Mouse (Mus musculus) intestine, embryonic 15.5 days (tissue): ENCODE data around the gene Rdm1. TPM values are rescaled to one million over a fixed set of nuclear protein-coding genes. Genes with fewer than 3 reads are reported as not detected.
A peak's percentile ranks its signal among the peaks of the same experiment; 100 is the strongest.
"Not testable (repeated sequence)": the region's sequence is repeated elsewhere in the genome, so short reads cannot be mapped to it uniquely, and the experiment has no call there.

Source experiments
- ATAC-seq: fragments of 200-750 bp; cut with Nextera tagmentation; 2 replicates; pipeline ENCODE4 v1.8.0; 2017; ENCODE audit warnings: moderate TSS enrichment, moderate library complexity
- H3K27ac ChIP-seq: fragments of 300-500 bp; sonication (generic); 2 replicates; pipeline ENCODE4 v1.5.1; 2015; ENCODE audit warnings: mild to moderate bottlenecking, inconsistent platforms
- H3K27me3 ChIP-seq: fragments of 300-500 bp; sonication (generic); replicated peaks from 2 replicates; pipeline ENCODE4 v1.6.1; 2015; ENCODE audit warnings: inconsistent platforms
- H3K36me3 ChIP-seq: fragments of 300-500 bp; sonication (generic); 2 replicates; pipeline ENCODE4 v1.6.1; 2015; ENCODE audit warnings: inconsistent platforms
- H3K4me1 ChIP-seq: fragments of 300-500 bp; sonication (generic); replicated peaks from 2 replicates; pipeline ENCODE4 v1.6.1; 2015; ENCODE audit warnings: inconsistent platforms
- H3K4me2 ChIP-seq: fragments of 300-500 bp; sonication (generic); replicated peaks from 2 replicates; pipeline ENCODE4 v1.6.1; 2015; ENCODE audit warnings: mild to moderate bottlenecking, inconsistent platforms
- H3K4me3 ChIP-seq: fragments of 300-500 bp; sonication (generic); replicated peaks from 2 replicates; pipeline ENCODE4 v1.5.1; 2015; ENCODE audit warnings: inconsistent platforms
- H3K9ac ChIP-seq: fragments of 300-500 bp; sonication (generic); 2 replicates; pipeline ENCODE4 v1.6.1; 2015; ENCODE audit warnings: inconsistent platforms
- H3K9me3 ChIP-seq: fragments of 300-500 bp; sonication (generic); 2 replicates; pipeline ENCODE4 v1.6.1; 2016; ENCODE audit warnings: inconsistent platforms
- WGBS: fragments of 180-500 bp; shearing (Covaris S2); methylation state at CpG from one replicate; pipeline ENCODE4 v1.1.7; 2015; 5-methylcytosine and 5-hydroxymethylcytosine counted together
- polyA plus RNA-seq: library from polyadenylated mRNA; unstranded; fragments of >200 nt; fragmentation: Nextera tagmentation; extraction: Ambion mirVana; gene quantifications from 2 replicates; pipeline ENCODE4 v1.2.1, GENCODE M21; 2015

The Rdm1 gene
- 34.5 and 35.8 TPM in 2 replicates for polyA plus RNA-seq

DNA sequence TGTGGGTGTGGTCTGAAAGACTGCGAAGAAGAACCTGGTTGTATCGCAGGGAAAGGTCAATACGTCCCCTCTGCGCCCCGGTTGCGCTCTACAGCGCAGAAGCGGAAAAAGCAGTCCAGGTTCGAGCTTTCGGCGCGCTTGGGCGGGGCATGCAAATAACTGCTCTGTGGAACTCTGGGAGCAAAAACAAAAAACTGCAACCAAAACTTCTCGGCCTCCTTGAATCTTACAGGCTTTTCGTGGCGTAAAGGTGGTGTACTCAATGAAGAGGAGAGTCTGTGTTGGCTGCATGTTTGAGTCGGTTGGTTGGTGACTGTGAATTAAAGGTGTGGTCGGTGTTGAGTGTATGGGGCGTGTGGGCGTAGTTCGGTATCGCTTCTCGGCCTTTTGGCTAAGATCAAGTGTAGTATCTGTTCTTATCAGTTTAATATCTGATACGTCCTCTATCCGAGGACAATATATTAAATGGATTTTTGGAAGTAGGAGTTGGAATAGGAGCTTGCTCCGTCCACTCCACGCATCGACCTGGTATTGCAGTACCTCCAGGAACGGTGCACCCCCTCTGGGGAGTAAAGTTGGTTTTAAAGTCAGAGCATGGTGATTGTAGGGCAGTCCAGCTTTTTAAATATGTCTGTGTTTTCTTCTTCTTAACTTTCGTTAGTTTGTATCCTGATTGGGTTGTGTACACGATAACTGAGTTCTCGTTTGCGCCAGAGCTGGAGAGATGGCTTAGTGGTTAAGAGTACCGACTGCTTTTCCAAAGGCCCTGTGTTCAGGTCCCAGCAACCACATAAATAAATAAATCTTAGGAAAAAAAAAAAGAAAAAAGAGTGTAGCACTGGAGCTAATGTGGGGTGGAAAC is at the start of gene Rdm1:
Gene Rdm1, plus strand, starts transcription at position 201 of the 862 bp plus-strand sequence.
- Histone ChIP-seq H3K36me3 (no peaks in the 10 kb centered on the region), H3K4me1 (no peaks in the 10 kb centered on the region), H3K9me3 (no peaks in the 10 kb centered on the region), H3K4me3 (peak within 1 kb of the TSS; percentile 50), H3K27me3 (no peaks in the 10 kb centered on the region), H3K27ac (peak within 1 kb of the TSS; percentile 99), H3K4me2 (peak within 1 kb of the TSS; percentile 84), H3K9ac (peak within 1 kb of the TSS; percentile 65)
- ATAC-seq = peak; percentile 94
- under 1% methylated on average over 34 of the region's 34 CpGs for WGBS

DNA sequence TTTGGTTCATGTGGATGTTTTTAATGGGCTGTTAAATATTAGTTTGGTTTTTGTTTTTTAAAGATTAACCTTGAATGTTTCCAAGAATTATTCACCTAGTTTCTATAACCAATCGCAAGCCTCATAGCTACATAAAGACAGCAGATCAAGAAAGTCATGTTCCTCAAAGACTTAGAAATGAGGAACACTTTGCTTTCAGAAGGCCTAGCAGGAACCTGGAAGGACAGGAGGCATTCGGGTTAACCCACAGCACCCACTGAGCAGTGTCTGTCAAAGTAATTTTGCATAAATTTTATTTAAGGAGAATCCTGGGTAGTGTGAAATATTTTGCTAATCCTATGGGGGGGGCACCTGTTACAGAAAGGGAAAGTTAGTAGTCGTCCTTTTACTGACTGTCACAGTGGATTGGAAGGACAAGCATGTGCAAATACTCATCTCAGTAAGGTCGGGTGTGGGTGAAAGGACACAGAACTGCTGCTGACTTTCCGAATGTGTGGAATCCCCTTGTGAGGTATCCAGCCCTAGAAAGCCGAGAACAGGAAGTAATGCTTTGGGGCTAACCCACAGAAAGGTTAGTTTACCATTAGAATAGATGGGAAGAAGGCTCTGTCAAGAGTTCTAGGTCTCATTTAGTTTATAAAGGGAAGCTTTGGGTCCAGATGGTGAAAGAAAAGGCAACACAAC is 45.8 kb upstream of the Rdm1 start:
- 68% methylated on average over 6 of the region's 6 CpGs for WGBS
- no peak for ATAC-seq
- Histone ChIP-seq H3K27me3 (no peaks in the 10 kb centered on the region), H3K4me3 (no peak overlapping the region), H3K27ac (no peak overlapping the region), H3K9ac (no peak overlapping the region), H3K4me1 (0 out of 2 replicates have a peak, but pooled peaks cover 8% of the 10 kb centered on the region), H3K4me2 (no peak overlapping the region), H3K9me3 (no peaks in the 10 kb centered on the region), H3K36me3 (peaks cover 27% of the 10 kb centered on the region)

- Histone ChIP-seq H3K27me3 (no peaks in the 10 kb centered on the region), H3K27ac (peak within 1 kb of the TSS; percentile 66), H3K36me3 (peaks cover 16% of the 10 kb centered on the region), H3K9ac (peak within 1 kb of the TSS; percentile 53), H3K4me3 (peak within 1 kb of the TSS; percentile 47), H3K4me2 (peak within 1 kb of the TSS; percentile 62), H3K9me3 (no peaks in the 10 kb centered on the region), H3K4me1 (0 out of 2 replicates have a peak, but pooled peaks cover 8% of the 10 kb centered on the region)
- WGBS = 18% methylated on average over 31 of the region's 31 CpGs
- peak; percentile 91 for ATAC-seq
Measured at GRCm38 (mm10) chr11:101582054-101583035, 44.6 kb upstream of the Rdm1 start, which contains the start of gene Tmem106a. TSS of gene Tmem106a (plus strand) at chr11:101582242.

DNA sequence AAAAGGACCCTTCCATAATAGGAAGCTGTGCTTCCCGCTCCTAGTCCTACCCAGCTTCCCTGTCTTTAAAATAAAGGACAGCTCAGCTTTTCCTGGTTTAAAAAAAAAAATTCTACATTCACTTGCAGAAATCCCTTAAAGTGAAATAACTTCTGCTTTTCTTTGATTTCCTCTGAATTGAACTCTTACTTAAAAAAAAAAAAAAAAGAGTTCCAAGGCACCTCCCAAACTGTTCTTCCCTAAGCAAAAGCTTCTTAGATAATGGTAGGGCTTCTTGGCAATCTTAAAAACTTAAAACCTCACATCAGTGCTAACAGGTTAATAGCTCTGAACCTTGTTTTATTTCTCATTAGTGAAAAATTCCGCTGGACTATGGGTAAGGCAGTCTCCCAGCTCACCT is 43.8 kb upstream of the Rdm1 start:
- H3K4me3 ChIP-seq = no peak overlapping the region
- H3K36me3 ChIP-seq = peaks cover 8% of the 10 kb centered on the region; the same call in 1 of the 2 replicates
- no peaks in the 10 kb centered on the region for H3K27me3 ChIP-seq
- H3K9ac ChIP-seq = no peak overlapping the region
- H3K27ac ChIP-seq = no peak overlapping the region
- 90% methylated on average over 2 of the region's 2 CpGs for WGBS
- H3K4me2 ChIP-seq = no peak overlapping the region
- no peak for ATAC-seq
- H3K9me3 ChIP-seq = no peaks in the 10 kb centered on the region
- 0 out of 2 replicates have a peak, but pooled peaks cover 8% of the 10 kb centered on the region for H3K4me1 ChIP-seq

DNA sequence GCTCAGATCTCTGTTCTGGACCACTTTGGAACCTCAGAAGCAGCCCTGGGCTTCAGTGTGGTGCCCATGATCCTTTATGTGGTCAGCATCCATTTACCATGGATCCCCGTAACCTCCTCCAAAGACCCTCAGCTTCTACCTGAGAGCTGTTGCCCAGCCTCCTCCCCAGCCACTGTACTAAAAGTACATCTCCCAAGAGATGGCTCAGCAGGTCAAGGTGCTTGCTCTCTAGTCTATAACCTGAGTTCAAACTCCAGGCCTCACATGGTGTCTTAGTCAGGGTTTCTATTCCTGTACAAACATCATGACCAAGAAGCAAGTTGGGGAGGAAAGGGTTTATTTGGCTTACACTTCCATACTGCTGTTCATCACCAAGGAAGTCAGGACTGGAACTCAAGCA is 42.0 kb upstream of the Rdm1 start:
- not testable (repeated sequence) for ATAC-seq, H3K27me3 ChIP-seq, H3K9me3 ChIP-seq, H3K4me2 ChIP-seq, H3K27ac ChIP-seq, H3K4me3 ChIP-seq, H3K9ac ChIP-seq, H3K36me3 ChIP-seq
- WGBS = 97% methylated on average over 1 of the region's 1 CpGs
- peaks cover 17% of the 10 kb centered on the region; the same call in 1 of the 2 replicates for H3K4me1 ChIP-seq

DNA sequence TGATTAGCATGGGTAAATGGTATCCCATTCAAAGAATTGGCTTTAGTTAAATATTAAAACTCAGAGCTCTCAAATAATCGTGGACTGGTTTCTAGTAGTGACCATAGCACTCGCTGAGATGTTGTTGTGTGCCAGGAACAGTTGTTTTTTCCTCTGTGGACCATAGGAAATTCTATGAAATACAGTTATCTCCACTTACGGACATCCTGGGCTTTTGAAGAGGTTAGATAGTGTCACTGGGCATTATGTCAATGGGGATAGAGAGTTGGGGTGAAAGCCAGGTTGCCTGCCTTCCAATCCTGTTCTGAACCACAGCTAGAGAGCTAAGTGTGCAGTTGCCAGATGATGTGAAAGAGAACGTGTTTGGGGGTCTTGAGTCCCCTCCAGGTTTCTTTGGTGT is 41.2 kb upstream of the Rdm1 start:
- Histone ChIP-seq H3K36me3 (no peaks in the 10 kb centered on the region; the same call in 1 of the 2 replicates), H3K4me1 (peaks cover 19% of the 10 kb centered on the region; the same call in 1 of the 2 replicates), H3K9ac (no peak overlapping the region), H3K4me2 (no peak overlapping the region), H3K27ac (no peak overlapping the region), H3K9me3 (no peaks in the 10 kb centered on the region), H3K27me3 (no peaks in the 10 kb centered on the region), H3K4me3 (no peak overlapping the region)
- ATAC-seq = no peak
- 77% methylated on average over 4 of the region's 4 CpGs for WGBS

DNA sequence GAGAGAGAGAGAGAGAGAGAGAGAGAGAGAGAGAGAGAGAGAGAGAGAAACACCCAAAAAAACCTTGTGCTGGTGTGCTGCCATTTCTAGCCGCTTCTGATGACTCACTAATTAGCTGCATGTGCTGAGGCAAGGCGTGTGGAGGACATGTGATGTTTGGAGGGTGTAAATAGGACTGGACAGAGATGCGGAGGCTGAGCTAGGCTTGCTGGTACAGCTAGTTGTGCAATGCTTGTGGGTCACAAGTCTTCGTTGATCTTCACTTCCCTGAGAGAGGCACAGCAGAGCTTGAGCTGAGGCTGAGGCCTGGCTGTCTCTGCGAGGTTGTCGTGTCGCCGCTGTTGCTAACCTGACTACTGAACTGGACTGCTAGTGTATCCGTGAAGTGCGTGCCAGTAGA is 39.3 kb upstream of the Rdm1 start:
- no peaks in the 10 kb centered on the region; the same call in 1 of the 2 replicates for H3K36me3 ChIP-seq
- H3K9me3 ChIP-seq = no peaks in the 10 kb centered on the region
- H3K27ac ChIP-seq = no peak overlapping the region
- no peak overlapping the region for H3K9ac ChIP-seq
- H3K27me3 ChIP-seq = no peaks in the 10 kb centered on the region
- 90% methylated on average over 10 of the region's 10 CpGs for WGBS
- ATAC-seq = no peak
- peaks cover 15% of the 10 kb centered on the region; the same call in 1 of the 2 replicates for H3K4me1 ChIP-seq
- no peak overlapping the region for H3K4me2 ChIP-seq
- H3K4me3 ChIP-seq = no peak overlapping the region

GRCm38 (mm10) chr11:101588868-101589267 is 38.1 kb upstream of the Rdm1 start:
- 0 out of 2 replicates have a peak, but pooled peaks have one; percentile 16 for ATAC-seq

DNA sequence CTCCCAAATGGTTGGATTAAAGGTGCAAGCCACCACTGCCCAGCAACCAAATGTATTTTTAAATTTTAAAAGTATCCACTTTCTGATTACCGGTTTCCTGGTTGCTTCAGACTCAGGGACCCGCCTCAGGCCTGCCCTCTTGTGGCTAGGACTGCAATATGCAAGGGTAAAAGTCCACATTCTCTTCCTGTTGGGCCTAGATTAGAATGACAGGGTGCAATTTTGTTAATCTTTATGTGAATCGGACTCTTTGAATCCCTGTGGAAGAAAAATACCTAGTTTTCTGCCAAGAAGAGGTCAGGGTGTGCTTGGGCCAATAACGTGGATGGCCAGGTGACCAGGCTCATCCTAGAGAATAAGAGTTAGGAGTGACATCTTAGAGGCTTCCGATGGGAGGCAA is 37.6 kb upstream of the Rdm1 start:
- no peak overlapping the region for H3K4me3 ChIP-seq

More at GRCm38 (mm10) chr11:101588868-101589267, 38.1 kb upstream of the Rdm1 start:
- no peak overlapping the region for H3K4me2 ChIP-seq
- no peak overlapping the region for H3K9ac ChIP-seq
- H3K27ac ChIP-seq = no peak overlapping the region
- peaks cover 12% of the 10 kb centered on the region; the same call in 1 of the 2 replicates for H3K4me1 ChIP-seq
- no peaks in the 10 kb centered on the region; the same call in 1 of the 2 replicates for H3K36me3 ChIP-seq
- H3K27me3 ChIP-seq = no peaks in the 10 kb centered on the region
- 90% methylated on average over 7 of the region's 7 CpGs for WGBS
- H3K9me3 ChIP-seq = no peaks in the 10 kb centered on the region
- H3K4me3 ChIP-seq = no peak overlapping the region

DNA sequence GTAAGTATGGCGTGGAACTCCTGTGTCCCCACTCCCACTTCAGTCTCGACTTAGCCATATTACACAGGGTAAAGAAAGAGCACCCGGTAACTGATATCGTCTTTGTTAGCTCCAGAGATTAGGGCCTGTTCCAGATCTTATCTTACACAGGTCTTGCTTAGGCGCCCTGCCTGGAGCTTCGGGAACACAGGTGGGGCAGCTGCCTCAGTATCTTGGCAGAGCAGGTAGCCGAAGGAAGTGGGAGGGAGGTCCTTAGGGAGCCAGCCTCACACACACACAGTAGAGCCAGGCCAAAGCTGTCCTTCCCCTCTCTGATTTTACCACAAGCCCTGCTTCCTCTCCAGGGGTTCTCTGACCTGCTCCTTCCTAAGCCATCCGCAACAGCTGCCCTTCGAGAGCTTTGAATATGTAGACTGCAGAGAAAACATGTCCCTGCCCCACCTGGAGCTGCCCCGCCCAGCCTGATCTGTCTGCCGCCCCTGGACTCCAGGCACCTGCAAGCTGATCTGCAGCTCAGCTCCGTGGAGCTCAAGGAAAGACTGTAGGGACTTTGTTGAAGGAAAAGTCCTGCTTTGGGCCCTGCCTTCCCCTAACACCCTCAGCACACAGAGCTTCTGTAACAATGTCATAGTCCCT is 36.9 kb upstream of the Rdm1 start:
- Histone ChIP-seq H3K4me3 (no peak overlapping the region), H3K27ac (peak overlapping the region; percentile 71), H3K4me1 (peaks cover 12% of the 10 kb centered on the region; the same call in 1 of the 2 replicates), H3K9me3 (no peaks in the 10 kb centered on the region), H3K9ac (no peak overlapping the region), H3K27me3 (no peaks in the 10 kb centered on the region), H3K4me2 (no peak overlapping the region), H3K36me3 (no peaks in the 10 kb centered on the region; the same call in 1 of the 2 replicates)
- peak; percentile 76 for ATAC-seq
- WGBS = 63% methylated on average over 12 of the region's 12 CpGs

More for the DNA sequence above, 37.6 kb upstream of the Rdm1 start:
- Histone ChIP-seq H3K36me3 (no peaks in the 10 kb centered on the region; the same call in 1 of the 2 replicates), H3K4me2 (no peak overlapping the region), H3K9ac (no peak overlapping the region), H3K27me3 (no peaks in the 10 kb centered on the region), H3K9me3 (no peaks in the 10 kb centered on the region), H3K4me1 (peaks cover 12% of the 10 kb centered on the region; the same call in 1 of the 2 replicates), H3K27ac (peak overlapping the region; percentile 71; the same call in 1 of the 2 replicates)
- peak; percentile 46 for ATAC-seq
- WGBS = 24% methylated on average over 5 of the region's 5 CpGs

DNA sequence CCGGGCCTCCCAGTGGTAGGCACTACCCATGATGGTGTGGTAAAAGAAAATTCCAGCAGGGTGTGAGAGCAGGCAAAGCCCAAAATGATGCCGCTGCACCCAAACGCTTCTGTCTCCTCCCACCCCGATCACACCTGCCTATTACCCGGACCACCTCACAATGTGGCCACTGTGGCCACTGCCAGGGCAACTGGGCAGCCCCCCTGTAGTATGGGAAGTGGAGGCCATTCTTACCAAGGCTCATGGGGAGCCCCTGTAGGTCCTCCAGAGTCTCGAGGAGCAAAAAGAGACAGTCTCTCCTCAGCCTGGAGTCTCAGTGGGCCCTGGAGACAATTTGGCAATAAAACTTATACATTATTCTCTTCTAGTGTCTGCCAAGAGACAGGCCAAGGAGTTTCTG is 27.8 kb upstream of the Rdm1 start, which contains the start of gene Gm11634:
Gene Gm11634, minus strand, starts transcription at position 101 of the 400 bp plus-strand sequence.
- 81% methylated on average over 6 of the region's 6 CpGs for WGBS
- no peak for ATAC-seq
- Histone ChIP-seq H3K4me1 (no peaks in the 10 kb centered on the region), H3K9ac (no peak within 1 kb of the TSS), H3K27me3 (no peaks in the 10 kb centered on the region; the same call in 1 of the 2 replicates), H3K4me2 (no peak within 1 kb of the TSS), H3K36me3 (no peaks in the 10 kb centered on the region), H3K9me3 (no peaks in the 10 kb centered on the region), H3K4me3 (no peak within 1 kb of the TSS), H3K27ac (no peak within 1 kb of the TSS)
